Mouse (Mus musculus) gastrocnemius, postnatal 4 days (tissue): ENCODE measurements around the gene Crim1. TPM values are rescaled to one million over a fixed set of nuclear protein-coding genes. Genes with fewer than 3 reads are reported as not detected.

Experiments
- DNase-seq, 2 experiments: peaks; one replicate each; pipeline ENCODE4 v3.0.0; 2021 to 2022; ENCODE audit warnings: low spot score in 2 of 2, mixed read lengths in 2 of 2
- long read RNA-seq, 2 experiments: library from polyadenylated mRNA; stranded (forward); transcript quantifications; one replicate each; pipeline ENCODE4 v2.0.0; 2021
- total RNA-seq, 2 experiments: library from RNA; stranded (reverse); gene quantifications; 2 replicates each; pipeline ENCODE4 v1.2.3; 2021

Gene Crim1
- 10 to 100 TPM; 21.1 to 26.8 TPM for total RNA-seq
- long read RNA-seq, experiment 1, partial matches to known transcripts, result 0 of 1 reads
- long read RNA-seq, experiment 1, other reads (novel, unspliced or antisense), result 1 of 1 reads
- long read RNA-seq, experiment 2, partial matches to known transcripts, result 1 of 4 reads
- long read RNA-seq, experiment 2, other reads (novel, unspliced or antisense), result 3 of 4 reads

DNA sequence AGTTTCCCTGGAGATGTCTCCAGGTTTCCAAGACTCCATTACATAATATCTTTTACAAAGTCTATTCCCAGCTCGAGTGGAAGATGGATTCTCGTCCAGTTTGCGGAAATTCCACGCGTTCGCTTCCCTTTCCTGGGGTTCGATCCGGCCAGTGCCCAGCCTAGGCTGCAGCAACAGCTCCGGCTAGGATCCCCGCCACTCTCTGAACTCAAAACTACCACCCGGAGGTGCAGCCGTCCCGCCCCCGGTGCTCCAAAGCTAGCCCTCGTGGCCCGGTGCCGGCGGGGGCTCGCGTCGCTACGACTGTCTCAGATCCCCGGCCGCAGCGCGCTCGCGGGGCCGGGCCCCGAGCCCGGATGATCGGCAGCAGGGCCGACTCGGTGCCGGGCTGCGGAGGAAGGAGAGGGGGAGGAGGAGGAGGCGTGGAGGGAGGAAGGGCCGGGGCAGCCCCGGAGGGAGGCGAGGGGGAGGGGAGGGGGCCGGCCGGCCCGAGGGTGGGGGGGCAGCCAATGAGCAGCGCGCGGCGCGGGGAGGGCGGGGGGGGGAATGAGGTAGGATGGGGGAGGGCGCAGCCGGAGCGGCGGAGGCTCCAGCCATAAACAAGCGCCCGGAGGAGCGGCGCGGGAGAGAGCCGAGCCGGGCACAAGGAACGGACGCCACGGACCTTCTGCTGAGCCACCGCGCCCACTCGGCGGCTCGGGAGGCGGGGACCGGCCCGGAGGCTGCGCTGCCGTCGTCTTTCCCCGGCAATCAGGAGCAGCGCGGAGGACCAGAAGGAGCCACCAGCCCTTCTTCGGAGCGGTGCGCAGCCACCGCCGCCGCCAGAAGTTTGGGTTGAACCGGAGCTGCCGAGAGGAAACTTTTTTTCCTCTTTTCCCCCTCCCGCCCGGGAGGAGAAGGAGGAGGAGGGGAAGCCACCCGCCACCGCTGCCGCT lies at the start of gene Crim1:
Gene Crim1, plus strand, starts transcription at position 623 of the 935 bp plus-strand sequence.
- peak; percentile 57 to 74 for DNase-seq

DNA sequence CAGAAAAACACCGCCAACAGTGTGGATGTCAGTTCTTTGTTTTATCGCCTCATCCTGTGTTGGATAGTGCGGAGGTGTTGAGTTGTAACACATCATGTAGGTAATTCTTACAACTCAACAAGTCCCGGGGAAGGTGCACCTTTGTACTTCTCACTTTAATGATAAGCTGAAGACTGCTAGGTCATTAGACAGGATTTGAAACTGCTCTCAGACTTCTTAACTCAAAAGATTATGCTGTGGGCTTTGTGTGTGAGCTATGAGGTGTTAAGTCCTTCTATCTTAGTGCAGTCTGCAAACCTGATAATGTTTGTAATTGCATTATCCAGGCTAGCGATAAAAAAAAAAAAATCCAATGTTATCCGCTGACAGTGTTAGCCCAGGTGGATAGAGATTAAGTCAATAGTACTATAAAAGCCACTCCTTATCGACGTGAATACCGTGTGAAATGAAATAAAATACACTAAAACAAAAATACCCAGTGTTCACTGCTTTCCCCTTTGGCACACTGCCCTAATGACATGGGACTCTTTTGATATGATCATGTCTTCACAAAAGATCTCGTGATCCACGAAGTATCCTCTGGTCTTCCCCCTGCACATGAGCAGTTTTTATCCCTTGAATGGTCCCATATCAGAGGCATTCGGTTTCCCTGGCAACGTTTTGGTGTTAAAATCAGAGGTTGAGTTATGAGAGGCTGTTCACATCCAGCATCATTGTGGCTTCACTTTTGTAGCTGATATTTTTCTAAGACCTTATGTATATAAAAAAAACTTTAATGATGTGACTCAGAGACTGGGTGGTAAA lies 48.4 kb upstream of the Crim1 start:
- DNase-seq, result no peak

DNA sequence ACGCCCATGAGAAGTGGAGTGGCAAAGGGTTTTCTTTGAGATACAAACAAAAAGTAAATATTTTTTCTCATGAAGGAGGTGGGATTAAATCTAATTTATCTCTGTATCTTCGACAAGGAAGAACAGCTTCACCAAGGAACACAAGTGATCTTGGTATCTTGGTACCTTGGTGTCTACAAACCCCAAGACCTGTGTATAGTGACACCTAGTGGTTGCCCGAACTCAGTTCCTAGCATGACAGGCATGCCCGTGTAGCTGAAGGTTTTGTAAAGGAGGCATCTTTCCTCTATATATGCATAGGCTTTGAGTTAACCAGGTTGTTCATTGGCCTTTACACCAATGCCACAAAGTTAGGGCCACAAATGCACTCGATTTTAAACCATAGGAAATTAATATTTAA lies 36.8 kb upstream of the Crim1 start:
- peak in 1 of 2 experiments; percentile 11 for DNase-seq

DNA sequence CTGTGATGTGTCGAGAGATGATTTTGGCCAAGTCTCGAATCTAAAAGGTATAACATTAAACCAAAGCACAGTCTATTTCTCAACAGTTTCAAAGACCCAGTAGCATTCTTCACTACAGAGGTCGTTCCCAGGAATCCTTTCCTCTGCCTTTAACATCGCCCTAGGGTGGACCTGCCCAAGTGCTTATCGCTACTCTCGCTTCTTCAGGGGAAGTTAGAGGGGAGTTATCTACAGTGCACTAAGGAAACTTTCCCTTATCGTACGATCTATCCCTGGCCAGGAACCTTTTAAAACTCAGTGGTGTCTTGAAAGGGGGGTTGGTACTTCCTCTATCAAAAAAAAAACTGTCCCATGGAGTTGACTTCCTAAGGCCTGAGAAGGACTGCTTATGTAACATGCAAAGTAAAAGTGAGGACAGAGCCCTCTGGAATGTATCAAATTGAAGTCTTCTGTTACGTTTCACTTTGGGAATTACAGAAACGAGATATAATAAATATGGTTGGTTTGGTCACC lies 36.3 kb upstream of the Crim1 start:
- no peak for DNase-seq

DNA sequence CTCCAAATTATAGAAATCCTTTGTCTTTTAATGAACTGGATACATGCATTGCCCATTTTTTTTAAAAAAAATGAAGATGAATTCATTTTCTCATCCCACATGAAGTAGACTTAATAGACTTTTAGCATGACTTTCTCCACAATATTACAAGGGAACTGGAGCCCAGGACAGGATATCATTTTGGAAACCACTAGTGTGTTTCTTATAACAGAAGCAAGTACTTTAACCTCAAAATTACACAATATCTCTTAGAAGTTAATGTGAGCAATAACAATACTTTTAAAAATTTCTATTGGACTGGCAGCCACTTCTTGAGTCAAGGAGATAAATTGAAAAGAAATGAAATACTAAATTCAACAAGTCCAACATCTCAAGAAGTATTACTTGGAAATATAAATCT lies 34.2 kb upstream of the Crim1 start:
- DNase-seq, result no peak

DNA sequence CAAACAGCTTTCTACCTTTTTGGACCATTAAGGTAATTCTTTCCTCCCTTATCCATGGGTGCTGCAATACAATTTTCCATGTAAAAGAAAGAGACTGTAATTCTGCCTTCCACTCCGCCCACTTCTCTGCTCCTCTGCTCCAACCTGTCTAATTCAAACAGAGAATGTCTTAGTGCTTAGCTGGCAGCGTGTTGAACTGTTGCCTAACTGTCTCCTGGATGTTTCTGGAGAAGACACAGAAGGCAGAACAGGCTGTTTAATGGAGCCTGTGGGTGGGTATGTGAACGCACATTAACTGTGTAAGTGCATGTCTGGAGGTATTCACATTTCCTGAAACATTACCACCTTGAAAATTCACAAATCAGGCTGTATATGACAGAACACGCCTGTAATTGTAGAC lies 33.5 kb upstream of the Crim1 start:
- no peak for DNase-seq

DNA sequence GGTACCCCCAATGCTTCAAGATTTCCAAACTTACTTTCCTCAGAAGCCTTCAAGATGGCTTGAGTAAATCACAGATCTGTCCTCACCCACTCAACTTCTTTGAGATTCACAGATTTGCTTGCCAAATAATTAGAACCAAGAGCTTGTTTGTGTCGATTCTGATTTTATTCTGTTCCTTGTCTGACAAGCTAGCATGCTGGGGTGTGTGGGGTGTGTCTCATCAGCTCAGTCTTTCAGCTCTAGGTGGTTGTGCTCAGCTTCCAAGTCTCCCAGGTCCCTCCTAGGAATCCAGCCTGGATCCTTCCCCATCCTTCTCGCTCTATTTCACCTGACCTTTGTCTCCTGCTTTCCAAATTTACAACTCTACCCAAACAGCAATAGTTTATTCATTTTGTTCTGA lies 27.7 kb upstream of the Crim1 start:
- no peak for DNase-seq

DNA sequence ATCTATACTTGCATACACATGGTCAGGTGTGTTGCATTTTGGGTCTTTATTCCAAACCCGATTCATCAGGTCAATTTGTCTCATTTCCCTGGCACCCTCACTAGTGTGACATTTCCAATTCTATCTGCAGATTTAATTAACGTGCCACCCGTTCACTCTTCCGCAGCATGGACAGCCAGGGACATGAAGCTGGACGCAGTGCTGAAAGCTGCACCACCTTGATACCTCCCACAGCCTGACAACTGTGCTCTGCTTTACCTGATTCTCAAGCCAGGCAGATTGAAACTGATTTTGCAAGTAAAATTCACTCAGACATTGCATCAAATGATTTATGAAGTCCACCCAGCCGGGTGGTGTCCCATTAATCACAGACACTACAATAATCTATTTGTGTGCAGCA lies 19.3 kb upstream of the Crim1 start:
- DNase-seq, result no peak

DNA sequence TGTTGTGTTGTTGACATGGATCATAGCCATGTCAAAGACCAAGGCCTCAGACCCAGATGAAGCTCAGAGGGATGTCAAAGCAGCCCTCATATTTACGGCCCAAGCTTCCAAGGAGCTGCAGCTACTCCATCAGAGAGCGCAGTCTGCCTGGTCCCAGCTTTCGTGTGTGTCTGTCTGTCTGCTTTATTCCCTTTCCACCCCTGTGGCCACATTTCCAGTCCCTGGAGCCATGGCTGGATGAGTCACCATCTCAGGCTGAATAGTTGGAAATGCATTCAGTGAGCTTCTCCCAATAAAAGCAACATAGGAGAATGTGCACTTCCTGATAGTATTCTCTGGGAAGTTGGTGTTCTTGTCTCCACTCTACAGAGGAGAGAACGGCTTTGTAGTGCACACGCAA lies 3.9 kb upstream of the Crim1 start:
- DNase-seq, result no peak

DNA sequence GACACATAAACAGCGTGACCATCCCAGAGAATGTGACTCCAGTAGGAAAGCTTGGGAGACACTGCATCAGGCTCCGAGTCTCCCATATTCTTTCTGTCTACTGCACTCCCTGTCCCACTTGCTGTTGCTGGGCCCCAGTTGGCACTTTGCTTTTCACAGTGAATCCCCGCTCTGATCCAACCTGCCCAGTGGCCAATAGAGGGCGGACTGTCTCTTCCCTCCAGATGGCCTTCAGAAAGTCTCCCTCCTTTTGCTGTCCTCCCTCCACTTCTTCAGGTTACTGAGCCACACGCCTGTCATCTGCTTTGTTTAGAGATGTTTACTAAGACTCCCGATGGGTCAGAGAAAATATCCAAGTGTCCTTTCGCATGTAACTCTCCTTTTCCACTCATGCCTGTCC lies 2.9 kb upstream of the Crim1 start:
- peak; percentile 28 to 40 for DNase-seq

DNA sequence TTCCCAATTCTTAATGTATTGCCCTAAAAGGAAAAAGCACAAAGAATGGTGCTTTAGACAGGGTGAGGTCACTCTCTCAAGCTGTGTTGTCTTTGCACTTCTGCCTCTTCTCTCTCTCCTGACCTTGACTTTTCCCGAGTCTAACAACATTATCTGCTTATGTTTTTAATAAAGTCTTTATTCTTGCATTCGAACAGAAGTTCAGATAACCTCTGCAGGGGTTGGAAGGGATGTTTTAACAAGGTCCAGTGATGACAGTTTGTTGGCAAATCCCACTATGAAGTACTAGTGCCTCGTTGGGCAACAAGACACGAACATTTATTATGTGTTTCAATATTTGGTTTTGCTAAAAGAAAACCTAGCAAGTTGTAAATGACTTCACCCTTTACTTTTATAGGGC lies 1.9 kb upstream of the Crim1 start:
- DNase-seq, result no peak

DNA sequence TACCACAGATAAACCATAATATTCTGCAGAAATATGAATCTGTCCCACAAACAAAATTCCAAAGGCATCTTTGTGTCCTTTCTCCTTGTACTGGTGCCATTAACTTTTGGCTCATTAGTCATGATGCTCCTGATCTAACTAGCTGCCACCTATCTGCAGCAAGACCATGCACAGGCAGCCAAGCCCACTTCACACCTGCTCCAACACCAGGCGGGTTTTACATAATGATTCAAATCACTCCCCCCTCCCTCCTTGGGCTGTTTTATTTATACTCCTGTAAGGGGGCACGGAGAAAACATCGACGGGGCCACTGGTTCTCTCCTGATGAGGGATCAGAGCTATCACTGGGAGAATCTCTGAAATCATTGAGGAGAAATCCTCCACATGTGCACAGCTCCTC lies 1.2 kb upstream of the Crim1 start:
- DNase-seq, result no peak

DNA sequence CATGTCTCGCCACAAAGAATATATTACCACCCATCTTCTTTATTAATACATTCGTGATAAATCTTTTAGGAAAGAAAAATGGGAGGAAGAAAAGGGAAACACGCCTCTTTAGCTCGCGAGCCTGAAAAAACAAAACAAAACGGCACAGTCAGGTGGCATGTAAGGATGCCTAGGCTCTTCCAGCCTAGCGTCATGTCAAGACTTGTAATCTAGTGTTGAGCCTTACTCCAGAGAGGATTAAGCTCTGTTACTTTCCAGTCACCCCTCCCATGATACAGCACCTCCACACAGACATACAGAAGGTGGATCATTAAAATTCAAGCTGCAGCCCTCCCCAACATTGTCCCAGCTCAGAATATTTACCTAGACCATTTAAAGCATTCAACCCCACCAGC lies 820 bp upstream of the Crim1 start:
- DNase-seq, result no peak

DNA sequence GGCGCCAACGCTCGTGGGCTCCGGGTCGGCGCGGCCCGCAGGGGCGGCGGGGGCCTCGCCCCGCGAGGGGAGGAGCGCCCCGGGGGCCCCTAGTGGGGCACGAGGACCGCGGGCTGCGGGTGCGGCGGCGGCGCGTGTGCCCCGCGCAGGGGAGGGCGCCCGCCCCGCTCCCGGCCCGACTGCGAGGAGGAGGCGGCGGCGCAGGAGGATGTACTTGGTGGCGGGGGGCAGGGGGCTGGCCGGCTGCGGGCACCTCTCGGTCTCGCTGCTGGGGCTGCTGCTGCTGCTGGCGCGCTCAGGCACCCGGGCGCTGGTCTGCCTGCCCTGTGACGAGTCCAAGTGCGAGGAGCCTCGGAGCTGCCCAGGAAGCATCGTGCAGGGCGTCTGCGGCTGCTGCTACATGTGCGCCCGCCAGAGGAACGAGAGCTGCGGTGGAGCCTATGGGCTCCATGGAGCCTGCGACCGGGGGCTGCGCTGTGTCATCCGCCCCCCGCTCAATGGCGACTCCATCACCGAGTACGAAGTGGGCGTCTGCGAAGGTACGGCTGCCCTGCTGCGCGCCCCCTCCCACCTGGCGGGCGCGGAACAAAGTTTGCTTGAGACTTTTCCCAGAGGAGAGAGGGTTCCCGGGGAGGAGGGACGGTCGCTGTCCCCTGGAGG lies 643 bp downstream of the Crim1 start:
- DNase-seq, result peak; percentile 33 to 59

DNA sequence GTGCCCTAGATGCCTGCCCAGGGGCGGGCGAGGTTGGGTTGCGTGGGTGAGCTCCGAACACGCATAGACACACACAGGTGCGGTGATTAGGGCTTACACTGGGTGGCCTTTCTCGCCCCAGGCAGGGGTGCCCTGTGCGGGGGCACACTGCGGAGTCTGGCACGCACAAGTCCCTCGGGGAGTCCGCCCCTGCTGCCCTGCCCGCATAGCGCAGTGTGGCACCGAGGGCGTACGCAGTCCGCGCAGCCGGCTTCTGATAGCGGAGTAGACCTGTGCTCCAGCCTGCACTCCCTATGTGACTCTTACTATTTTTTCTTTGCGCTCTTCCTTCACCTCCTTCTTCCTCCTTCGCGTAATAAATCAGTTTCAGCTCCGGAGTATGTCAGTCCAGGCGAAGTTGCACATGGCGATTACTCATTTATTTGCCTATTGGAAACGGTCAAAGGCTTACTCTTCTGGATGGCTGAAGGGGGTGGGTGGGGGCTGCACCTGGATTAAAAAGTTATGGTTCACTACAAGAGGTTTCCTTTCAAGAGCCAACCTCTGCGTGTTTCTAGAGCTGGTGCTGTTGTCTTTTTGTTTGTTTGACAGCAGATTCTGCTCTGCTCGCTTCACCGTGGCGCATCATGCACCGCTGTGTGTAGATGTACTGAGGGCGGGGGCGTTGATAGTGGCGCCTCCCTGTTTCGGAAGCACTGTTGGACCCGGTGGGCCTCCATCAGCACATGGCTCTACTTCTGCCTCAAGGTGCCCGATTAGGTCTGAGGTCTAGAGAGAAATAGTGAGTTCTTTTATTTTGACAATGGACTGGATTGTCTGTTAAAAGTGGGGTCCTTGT lies 1.4 kb downstream of the Crim1 start:
- peak in 1 of 2 experiments; percentile 24 for DNase-seq

DNA sequence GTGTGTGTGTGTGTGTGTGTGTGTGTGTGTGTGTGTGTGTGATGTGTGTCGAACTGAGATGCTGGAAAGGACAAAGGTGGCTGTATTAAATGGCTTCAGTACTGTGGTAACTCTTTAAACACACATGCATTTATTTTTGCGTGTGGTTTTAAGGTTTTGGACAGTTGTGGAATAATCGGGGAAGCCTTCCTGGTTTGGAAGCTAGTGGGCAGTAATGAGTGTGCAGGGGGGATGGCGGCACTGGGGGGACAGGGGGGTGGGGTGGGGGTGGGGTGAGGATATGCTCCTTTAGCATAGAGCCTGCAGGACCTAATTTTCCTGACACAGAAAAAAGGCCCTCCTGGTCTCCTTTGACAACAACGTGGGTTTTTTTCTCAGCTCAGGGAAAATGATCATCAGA lies 2.2 kb downstream of the Crim1 start:
- DNase-seq, result no peak

DNA sequence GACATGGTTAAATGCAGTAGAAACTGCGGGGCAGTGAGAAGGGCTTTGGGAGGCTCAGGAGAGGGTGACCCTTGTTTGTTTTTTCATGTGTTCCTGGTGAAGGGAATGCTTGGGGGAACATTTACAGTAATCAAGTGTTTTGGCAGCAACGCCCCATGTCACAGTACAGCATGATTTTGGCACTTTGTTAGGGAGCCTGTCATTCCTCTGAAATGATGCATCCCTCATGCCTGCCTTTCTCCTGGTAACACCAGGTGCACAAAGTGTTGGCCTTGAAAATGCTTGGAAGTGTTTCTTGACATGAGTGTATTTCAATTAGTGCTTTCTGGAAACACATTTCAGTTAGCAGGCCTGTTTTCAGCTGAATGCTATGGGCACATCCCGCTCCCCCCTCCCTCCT lies 2.7 kb downstream of the Crim1 start:
- no peak for DNase-seq

DNA sequence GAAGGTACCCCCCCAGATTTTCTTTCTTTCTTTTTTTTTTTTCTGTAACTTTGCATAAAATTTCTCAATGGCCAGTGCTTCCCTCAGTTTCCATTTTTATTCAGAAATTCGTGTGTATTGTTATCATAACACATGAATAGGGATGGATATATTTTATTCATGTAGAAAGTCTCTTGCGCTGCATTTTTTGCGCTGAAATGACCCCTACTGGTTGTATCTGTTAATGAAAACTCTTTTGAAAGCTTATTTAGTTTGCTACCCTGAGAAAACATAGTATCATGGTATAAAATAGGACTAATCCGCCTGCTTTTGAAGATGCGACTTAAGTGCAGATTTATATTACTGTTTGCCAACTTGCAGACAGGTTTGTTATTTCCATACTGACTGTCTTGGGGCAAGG lies 3.4 kb downstream of the Crim1 start:
- DNase-seq, result no peak

DNA sequence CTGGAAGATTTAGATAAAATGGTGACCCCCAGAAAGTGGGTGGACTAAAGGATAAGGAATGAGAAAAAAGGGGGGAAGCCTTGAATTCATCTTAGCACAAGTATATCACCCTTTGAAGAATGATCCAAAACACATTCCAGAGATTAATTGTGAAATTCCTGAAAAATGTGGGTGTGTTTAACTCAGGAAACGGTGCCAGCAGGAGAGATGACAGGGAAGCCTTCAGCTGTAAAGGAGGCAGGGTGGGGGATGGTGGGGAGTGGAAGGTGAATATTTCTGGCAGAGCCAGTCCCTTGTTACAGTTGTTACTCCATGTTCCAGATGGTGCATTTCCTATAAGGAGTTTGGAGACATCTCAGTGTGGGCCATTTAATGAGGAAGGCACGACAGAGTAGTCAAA lies 6.4 kb downstream of the Crim1 start:
- DNase-seq, result no peak

DNA sequence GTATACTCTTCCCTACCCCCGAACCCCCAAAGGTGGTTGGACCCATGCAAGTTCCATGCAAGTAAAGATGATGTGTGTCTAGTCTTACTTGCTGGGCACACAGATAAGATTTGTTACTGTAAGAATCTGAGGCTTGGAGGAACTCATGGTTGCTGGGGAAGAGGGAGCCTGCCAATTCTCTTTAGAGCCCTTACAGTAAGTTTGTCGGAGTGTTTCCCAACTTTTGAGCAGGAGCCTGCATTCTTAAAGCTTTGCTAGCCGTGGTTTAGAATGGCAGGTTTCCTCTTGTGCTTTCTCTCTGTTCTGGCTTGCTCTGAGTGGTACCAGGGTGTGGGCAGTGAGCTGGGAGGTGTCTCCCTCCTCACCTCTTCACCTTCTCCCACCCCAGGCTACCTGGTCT lies 7.2 kb downstream of the Crim1 start:
- DNase-seq, result no peak
